Mouse (Mus musculus) urinary bladder, postnatal 10 days (tissue): ENCODE data around the gene Iqcg.

ENCODE experiments used
- DNase-seq: peaks from one replicate; pipeline ENCODE4 v3.0.0; 2022; ENCODE audit warnings: low spot score

The Iqcg gene

DNA sequence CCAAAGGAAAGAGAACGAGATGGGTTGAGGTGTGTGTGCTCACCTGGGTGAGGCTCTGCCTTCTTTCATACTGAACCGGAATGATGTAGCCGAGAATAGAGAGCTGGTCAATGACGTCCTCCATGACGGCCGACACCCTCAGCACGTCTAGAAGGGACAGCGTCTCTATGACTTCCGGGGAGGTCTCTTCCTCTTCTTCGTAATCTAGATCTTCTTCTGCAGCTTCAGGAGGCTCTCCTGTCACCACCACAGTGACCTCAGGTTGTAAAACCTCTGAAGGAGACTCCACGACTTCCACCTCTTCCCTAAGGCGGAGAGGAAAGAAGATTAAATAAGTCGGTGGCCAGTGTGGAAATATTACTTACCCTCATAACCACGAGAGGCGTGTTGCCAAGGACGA lies 6.2 kb downstream of the Iqcg start:
- no peak for DNase-seq

DNA sequence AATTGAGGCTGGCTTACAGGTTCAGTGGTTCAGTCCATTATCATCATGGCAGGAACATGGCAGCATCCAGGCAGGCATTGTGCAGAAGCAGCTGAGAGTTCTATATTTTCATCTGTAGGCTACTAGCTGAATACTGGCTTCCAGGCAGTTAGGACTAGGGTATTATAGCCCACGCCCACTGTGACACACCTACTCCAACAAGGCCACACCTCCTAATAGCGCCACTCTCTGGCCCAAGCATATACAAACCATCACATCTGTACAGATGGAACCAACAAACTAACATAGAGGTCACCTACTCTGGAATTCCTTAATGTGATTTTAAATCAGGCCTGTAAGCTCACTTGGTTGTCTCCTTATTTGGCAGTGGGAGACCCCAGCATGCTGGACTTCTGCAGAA lies 7.3 kb downstream of the Iqcg start:
- DNase-seq, result no peak

DNA sequence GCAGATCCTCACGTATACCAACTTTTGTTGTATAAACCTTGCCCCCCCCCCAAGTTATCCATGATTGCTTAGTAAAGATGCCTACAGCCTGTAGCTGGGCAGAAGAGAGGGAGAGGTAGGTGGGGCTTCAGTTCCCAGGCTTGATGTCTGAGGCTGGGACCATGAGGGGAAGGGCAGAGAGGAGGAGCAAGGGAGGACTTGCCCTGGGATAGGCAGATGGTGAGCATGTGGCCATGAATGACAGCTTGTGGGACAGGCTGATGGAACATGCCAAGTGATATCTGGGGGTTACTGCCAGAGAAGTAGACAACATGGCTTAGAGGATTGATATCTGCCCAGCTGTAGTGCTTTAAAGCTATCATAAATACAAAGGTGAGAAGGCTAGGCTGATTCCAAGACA lies 8.0 kb downstream of the Iqcg start:
- DNase-seq, result no peak

DNA sequence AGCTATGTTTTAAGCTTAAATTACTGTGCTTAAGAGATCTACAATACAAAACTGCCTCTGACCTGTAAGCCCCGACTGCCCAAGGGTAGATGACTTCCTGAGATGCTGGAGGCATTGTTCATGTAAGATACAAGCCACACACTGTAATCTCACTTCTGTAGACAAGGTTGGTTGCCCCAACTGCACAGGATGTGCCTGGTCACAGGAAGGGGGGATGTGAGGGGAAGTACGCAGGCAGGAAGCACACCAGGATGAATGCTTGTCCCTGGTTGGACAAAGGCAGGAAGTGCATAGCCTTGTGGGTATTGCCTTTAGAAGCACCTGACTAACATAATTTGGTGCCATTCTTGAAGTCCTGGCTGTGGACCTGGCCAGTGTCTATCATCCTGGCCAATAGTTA lies 12.8 kb downstream of the Iqcg start:
- DNase-seq, result no peak

DNA sequence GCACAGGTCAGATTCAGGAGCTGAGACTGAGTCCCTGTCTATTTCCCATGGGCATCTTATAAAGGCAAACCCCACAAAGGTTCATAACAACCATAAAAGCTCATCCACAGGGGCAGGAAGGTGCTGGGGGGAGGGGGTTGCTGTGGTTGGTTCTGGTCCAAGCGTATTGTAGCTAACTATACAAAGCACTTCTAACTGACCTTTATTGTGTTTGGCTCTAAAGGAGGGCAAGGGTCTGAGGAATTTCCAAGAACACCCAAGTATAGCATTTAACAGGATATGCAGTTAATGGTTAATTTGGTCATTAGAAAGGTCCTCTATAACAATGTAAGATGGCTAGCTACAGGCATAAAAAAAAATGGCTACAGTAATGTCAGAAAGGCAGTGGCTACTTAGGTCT lies 13.3 kb downstream of the Iqcg start:
- DNase-seq, result no peak

DNA sequence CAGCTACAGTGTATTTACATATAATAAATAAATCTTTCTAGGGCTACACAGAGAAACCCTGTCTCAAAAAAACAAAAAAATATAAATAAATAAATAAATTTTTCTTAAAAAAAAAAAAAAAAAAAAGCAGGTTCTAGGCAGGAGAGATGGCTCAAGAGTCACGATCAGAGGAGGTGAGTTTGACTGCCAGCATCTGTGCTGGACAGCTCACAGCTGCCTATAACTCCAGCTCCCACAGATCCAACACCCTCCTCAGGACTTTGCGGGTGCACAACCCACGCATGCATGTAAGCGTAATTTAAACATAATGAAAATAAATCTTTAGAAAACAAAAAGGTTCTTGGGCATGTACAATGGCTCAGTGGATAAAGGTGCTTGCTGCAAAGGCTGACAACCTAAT lies 20.0 kb downstream of the Iqcg start:
- DNase-seq, result no peak

DNA sequence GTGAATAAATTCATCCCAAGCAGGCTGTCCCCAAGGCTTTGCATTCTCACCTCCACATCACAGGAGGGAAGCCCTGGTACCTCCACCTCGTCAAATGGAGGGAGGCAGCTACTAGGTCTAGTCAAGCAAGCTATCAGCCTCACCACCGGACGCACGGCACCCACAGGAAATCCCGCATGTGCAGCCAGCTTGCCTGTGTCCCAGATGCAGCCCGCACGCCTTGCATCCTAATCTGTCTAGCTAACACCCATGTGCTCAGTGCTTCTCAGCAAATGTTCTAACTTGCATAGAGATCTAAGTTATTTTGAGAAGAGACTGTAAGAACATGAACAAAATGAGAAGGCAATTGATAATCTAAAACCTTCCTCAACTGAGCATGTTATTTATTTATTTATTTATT lies 29.7 kb downstream of the Iqcg start:
- DNase-seq, result no peak

DNA sequence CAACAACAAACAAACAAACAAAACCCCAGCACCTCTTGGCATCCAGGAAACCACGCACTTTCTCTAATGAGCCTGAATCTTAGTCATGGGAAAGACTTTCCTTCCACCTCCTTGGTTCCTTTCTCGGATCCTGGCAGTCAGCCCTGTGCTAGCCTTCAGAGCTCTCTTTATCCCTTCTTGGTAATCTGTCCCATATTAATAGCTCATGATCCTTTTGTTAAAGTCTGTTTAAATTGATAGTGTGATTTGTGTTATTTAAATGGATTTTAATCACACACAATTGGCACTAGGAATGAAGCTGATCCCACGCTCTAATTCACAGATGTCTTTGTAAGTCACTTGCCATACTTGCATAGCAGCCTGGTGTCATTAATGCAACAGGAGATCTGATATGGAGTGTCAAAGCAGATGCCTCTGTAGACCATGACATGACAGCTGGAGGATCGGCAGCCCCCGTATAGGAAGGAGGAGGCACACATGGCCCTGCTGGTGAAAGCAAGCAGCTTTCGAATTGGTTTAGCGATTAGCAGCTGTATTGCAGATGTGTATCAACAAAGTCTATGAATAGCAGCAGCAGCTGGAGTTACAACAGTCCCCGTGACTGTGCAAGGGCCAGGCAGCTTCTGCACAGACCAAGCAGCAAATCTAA lies 31.4 kb downstream of the Iqcg start:
- DNase-seq, result no peak

DNA sequence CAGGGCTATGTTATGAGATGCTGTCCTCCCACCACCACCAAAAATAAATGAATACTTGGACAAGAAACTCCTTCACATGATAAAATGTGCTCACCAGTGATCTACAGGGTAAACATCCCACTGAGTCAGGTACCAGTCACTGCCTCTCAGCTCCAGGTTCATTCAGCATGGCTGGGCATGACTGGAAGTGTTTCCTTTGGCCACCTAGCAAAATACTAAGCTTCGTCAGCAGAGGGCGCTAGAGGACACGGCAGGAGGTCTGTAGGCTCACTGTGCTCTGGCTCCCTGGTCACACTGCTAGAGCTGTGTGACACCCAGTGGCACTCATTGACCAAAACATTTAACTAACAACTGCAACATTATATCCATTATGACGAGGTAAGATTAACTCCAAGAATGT lies 32.3 kb downstream of the Iqcg start:
- DNase-seq, result peak; percentile 74

DNA sequence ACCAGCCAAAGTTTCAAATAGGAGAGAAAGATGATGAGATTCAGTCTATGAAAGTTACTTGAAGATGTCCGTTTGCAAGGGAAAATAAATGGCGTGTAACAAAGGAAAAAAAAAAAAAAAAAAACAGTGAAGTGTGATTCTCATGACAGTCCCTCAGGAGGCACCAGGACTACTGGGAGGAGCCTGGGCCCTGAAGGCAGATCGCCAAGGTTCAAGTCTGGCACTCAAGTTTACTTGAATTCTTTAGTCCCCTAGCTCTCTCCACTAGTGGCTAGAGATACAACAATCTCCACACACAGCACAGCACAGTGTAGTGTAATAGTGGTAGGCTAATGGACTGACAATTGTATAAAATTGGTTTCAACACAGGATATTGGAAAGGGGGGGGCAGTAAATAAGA lies 34.6 kb downstream of the Iqcg start:
- DNase-seq, result no peak

DNA sequence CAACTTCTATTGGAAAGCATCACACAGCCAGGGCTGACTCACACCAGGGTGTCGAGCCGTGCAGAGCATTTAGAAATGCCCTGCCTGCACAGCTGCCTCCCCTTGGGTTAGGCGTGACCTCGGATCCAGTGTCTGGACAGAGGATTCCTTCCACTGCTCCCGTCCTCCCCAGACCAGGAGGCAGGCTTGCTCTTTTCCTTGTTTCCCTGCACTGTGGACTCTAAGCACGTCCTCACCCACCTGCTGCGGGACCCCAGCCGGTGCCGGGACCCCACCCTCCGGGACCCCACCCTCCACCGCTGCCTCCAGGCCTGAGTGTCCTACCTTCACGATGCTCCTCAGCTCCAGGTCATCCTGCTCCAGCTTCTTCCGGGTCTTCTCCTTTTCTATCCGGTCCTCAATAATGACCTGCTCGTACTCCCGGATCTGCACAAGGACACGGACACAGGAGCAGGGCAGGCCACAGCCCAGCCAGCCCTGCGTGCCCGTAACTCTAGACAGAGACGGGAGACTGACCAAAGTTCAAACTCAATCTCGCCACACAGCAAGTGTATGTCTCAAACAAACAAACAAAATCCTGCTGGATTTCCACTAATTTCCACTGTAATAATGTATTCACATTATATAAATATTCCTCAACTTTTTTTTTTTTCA lies 36.8 kb downstream of the Iqcg start:
- no peak for DNase-seq

DNA sequence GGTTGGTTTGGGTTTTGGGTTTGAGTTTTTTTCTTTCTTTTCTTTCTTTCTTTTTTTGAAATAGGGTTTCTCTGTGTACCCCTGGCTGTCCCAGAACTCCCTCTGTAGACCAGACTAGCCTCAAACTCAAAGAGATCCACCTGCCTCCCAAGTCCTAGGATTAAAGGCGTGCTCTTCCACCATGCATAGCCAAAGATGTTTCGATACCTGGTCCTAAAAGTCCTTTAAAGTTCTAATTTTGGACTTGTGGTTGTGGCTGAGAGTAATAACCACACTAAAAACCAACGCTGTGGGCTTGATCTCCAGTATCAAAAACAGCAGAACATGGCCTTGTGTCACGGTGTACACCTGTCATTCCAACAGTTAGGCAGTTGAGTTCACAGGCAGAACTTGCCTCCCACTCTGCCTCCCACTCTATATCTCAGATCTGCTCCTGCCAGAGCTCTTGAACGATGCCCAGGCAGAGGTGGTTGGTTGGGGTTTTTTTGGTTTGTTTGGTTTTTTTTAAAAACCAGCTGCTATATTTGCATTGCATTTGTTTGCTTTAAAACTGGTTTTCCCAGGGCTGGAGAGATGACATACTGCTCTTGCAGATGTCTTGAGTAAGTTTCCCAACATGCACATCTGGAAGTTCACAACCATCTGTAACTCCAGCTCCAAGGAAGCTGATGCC lies 38.2 kb downstream of the Iqcg start:
- no peak for DNase-seq

DNA sequence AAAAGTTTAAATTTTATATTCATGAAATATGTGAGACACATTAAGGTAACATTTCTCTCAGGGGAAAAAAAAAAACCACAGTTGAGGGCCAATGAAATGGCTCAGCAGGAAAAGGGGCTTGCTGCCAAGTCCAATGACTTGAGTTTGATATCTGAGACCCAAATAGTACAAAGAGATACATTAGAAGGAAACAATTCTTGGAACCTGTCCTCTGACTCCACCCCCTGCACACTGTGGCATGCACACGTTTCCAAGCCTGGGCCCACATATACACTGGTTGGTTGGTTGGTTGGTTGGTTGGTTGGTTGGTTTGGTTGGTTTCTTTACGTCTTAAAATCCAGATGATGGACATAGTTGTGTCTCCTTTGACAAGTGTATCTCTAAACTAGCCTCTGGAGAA lies 40.0 kb downstream of the Iqcg start:
- DNase-seq, result no peak

DNA sequence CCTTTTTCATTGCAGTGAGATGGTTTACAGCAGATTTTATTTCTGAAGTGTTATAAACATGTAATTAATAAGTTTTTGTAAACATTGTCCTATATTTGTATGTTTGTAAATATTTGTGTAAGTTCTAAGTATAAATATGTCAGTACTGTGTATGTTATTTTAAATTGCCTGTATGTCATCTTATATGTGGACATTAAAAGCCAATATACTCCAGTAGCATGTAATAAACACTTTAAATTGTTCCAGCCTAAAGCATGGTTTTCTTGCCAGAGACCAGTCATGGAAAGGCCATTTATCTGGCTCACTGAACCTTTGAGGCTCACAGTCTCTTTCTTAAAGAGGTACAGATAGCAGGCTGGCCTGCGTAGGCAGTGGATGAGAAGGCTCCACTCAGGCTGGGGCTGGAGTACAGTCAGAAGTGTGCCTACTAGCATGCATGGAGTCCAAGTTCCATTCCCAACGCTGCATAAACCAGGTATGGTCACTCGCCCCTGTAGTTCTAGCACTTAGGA lies 40.6 kb downstream of the Iqcg start:
- no peak for DNase-seq

DNA sequence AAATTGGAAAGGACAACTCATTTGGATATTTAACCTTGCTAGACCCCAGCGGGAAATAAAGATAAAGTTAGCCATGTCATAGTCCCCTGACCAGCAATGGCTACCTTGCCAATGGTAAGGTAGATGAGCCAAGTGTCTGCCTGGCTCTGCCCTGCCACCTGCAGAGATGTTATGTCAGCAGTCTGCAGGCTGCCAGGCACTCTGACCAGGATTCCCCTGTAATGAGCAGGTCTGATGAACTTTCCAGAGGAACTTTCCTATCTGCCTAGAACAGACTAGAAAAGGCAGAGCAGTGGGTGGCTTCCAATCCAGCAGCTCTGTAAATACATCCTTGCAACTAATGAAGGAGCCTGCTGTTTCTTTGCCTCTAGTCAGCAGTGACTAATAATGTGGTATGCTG lies 41.1 kb downstream of the Iqcg start:
- no peak for DNase-seq

DNA sequence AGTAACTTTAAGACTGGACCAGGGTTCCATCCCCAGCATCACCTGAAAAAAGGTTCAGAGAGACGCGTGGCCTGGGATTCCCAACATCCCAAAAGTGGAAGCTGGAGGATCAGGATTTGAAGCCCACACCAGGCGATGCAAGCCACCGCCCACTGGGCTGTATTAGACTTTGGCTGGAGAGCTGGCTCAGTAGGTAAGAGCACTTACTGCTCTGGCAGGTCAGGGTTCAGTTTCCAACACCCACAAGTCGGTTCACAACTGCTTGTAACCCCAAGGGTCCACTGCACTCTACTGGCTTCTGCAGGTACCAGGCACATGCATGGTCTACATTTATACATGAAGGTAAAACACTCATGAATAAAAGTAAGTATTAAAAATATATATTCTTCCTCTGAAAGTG lies 42.2 kb downstream of the Iqcg start:
- DNase-seq, result no peak

DNA sequence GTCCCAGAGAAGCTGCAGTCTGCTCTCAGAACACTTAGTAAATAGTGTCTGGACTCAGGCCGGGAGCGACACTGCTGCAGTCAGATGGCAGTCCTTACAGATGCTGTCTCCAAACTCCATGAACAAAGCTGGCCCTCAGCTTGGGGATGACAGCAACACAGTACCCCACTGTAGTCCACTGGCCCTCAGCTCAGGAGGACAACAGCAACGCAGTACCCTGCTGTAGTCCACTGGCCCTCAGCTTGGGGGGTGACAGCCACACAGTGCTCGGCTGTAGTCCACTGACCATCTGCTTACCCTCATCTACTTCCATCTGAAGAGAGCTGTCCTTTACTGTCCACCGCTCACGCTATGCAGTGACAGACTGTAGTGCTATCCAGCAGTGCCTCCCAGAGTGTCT lies 45.9 kb downstream of the Iqcg start:
- DNase-seq, result no peak

DNA sequence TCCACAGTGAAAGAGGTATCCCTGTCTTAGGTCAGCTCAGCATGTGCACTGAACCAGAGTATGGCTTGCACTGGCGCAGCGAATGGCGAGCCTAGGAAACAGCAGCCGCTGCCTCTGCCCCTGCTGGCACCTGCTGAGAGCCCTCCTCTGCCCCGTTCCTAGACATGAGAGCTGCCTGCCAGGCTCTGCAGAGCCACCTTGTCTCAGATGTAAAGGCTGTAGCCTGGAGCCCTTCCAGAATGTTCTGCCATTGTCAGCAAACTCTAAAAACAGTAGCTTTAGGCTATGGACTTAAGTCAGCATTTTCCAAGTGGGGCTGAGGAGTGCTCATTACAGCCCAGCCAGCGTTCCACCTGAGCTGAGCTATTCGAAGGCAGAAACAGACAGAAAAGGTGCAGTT lies 48.6 kb downstream of the Iqcg start:
- no peak for DNase-seq

DNA sequence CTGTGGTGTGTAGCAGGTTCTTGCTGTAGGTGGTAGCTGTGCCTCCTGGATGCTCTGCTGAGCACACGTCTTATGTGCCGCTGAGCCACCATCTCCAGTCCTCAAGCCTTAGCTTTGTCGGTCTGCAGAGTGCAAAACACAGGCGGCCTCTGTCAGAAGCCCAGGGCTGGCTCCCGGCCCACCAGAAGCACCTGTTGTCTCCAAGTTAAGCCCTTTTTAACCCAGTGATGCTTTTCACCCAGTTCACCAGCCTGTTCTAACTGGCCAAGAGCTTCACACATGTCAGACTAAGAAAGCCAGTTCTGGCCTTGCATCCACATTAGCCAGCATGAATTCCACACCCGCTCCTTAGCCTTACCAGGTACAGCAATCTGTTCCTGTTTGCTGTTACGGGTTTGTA lies 49.1 kb downstream of the Iqcg start:
- DNase-seq, result no peak

DNA sequence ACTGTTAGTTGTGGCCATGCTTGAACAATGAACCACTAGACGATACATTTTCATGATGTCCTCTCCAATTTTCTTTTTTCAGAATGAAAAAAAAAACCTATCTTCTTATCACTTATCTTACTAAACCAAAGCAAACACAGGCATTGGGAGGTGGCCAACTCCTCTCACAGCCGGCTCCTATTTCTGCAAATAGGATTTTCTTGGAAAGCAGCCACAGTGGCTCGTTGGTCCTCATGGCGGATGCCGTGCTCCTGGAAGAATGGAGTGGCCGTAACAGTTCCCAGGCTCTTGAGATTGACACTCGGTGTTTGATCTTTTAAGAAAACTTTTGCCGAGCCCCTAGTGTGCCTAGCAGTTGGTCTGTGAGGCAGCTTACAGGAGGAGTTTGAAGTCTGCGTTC lies 50.8 kb downstream of the Iqcg start:
- no peak for DNase-seq

DNA sequence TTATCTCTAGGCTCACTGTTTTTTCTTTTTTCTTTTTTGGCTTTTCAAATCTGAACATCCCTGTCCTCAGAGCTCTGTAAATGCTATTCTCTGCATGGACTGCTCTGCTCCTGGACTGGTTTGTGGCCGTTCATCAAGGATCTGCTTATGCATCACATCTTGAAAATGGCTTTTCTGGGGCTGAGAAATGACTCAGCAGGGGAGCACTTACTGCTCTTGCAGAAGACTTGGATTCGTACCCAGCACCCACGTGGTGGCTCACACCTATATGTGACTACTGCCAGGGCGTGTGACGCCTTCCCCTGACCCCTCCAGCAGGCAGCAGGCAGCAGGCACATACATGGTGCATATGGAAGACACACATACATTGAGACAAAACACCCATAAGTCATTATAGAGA lies 63.9 kb downstream of the Iqcg start:
- no peak for DNase-seq

DNA sequence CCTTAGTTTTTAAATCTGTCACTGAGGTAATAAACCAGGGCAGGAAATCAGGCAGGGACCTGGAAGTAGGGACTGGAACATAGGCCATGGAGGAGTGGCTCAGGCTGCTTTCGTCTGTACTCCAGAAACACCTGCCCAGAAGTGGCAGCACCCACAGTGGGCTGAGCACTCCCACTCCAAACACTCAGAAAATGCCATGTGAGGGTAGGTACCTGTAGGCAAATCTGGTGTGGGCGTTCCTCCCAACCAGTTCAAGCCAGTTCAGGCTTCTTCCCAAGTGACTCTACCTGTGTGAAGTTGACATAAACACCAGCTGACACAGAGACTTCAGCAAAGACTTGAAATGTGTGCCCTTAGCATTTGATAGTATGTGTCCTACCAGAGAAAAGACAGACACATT lies 71.4 kb downstream of the Iqcg start:
- DNase-seq, result no peak

DNA sequence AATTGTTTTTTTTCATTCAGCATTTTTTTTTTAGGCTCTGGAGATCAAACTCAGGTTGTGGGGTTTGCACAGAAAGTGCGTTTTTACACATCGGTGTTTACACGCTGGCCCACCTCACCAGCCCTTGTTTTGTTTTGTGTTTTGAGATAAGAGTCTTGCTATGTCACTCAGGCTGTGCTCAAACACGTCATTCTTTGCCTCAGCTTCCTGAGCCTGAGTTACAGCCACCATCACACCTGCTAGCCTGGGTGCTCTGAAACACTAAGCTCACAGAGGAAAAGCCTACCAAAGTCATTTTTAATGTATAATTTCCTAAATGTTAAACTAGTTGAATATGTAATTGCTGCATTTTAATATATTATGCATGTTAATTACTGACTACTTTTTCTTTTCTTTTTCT lies 74.6 kb downstream of the Iqcg start:
- DNase-seq, result no peak

DNA sequence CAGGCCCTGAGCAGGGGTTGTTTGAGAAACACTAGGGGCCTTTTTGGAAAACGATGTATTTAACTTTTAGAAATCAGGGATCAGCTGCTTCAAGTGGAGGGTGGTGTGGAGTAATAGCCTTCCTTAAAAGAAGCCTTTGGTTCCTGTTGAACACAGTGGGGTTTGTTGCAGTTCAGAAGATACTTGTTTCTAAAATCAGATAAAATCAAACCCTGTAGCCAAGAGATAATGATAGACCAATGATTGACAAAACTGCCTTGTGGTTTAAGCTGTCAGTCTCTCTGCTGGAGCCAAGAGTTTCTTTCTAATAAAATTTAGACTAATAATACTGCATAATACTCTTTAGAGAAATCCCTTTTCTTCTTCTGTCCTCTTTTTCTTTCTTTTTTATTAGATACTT lies 75.8 kb downstream of the Iqcg start:
- DNase-seq, result no peak
